Mouse (Mus musculus) small intestine, adult 2 months (tissue): Measurements from ENCODE around the gene Ccdc102a.
A peak's percentile ranks its signal among the peaks of the same experiment; 100 is the strongest.

Source experiments
- CTCF ChIP-seq: fragments of 200-500 bp; IDR thresholded peaks from 2 replicates; pipeline ENCODE4 v1.5.1; 2012; ENCODE audit warnings: low read depth, mild to moderate bottlenecking, control low read depth, inconsistent platforms, low read length, moderate library complexity, mixed read lengths; ENCODE audit not compliant: insufficient replicate concordance, insufficient read length; ENCODE audit errors: extremely low read depth
- POLR2A ChIP-seq: fragments of 200-500 bp; IDR thresholded peaks from 2 replicates; pipeline ENCODE4 v1.6.1; 2012; ENCODE audit warnings: low read depth, mild to moderate bottlenecking, control low read depth, inconsistent platforms, low read length, moderate library complexity

DNA sequence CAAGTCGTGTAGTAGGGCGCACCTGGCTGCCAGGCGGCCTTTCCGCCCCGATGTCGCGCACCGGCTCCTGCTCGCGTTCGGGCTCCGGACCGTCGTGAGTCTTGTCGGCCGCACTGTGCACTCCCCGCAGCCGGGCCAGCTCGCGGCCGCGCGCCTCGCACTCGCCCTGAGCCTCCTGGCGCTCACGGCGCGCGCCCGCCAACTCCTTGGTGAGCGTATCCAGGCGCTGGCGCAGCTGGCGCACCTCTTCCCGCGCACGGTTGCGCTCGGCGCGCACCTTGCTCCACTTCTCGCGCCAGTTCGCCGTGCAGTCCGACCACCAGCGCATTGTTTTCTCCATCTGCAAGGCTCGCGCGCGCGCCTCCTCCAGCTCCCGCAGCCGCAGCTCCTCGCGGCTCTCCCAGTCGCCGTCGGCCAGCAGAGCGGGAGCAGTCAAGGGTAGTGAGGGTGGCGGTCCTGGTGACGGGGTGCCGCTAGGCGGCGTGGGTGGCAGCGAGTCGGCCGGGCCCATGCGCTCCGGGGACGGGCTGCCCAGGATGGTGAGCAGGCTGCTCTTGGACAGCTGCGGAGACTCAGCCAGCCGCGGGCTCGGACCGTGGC, 4.7 kb downstream of the Ccdc102a start:
- no peak for TF ChIP-seq POLR2A
- peak; percentile 21; the same call in 1 of the 2 replicates for TF ChIP-seq CTCF
